Mouse (Mus musculus) cerebellum, adult 11-12 months (tissue): ENCODE data around the gene Fam214b.

ENCODE experiments used
- DNase-seq: peaks from one replicate; pipeline ENCODE4 v3.0.0; 2022

Fam214b gene

DNA sequence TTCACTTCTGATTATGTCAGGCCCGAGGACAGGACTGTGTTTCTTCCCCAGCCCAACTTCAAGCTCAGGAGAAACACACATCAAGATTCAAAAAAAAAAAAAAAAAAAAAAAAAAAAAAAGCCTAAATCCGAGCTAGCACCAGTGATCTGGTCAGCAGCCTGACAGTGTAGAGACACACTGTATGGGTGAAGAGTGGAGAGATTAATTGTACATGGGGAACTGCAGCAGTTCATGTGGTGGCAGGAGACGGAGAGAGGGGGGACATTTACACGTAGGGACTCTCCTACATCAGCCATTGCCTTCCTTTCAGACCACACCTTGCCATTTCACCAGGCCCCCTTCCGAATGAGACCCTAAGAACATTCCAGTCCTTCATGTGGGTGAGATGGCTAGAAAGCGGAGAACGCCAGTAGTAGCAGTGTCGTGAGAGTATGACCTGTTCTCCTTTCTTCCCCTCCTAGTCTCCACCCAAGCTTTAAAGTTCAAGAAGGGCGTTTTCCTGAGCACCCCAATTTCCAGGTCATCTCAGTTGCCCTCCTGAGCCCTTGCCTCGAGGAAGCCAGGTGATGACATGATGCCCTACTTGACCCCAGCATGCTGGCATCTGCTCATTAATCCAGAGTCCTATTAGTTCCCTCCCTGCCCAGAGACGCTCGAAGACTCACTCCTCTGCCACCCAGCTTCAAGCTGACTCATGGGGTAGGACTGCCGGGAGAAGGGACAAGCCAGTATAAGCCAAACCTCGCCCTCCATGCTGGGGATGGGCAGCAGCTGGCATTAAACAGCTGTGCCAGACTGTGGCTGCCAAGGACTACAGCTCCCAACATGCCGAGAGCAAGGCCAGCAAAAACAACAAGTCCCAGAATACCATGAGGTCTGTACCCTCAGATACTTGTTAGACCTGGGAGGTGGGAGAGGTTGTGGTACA is 7.2 kb downstream of the Fam214b start:
- peak; percentile 57 for DNase-seq

DNA sequence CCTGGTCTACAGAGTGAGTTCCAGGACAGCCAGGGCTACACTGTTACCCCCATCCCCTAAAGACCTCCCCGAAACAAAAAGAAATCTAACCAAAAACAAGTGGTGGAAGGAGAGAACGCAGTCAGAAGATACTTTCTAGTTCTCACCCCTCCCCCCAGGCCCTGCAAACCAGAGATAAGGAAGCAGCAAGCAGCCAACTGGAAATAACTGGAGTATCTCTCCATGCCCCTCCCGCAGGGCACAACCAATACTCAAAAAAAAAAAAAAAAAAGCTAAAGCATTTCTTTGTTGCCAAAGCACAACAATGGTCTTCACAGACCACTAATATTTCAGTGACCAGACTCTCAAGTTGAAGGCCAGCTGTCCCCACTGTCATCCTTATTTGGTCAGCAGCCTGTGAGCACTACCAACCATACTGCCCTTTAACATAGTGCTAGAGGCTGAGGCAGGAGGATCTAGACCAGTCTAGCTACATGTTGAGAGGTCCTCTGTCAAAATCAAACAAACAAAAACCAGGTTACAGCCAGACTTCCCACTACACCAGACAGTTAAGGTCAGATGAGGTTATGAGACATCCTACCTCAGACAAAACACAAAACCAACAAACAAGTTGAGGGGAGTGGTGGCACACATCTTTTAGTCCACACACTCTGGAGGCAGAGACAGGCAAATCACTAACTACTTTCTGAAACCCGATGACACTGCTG is 8.0 kb downstream of the Fam214b start:
- peak; percentile 18 for DNase-seq

DNA sequence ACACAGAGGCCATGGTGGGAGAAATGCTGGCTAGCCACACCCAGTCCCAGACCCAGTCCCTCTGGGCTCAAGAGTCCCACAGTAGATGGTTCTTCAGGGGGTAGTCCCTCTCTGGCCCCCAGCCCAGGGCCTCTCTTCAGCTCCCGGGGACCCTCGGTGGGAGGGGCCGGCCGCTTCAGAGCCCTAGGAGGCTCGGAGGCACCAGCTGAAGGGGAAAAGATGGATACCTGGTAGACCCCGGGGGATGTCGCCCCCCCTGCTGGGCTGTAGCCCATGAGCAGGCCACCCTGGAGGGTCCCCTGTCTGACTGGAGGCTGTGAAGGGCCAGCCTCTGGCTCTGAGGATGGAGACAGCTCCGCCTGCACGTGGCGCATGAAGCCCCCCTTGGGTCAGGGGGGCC is 9.7 kb downstream of the Fam214b start:
- peak; percentile 64 for DNase-seq

DNA sequence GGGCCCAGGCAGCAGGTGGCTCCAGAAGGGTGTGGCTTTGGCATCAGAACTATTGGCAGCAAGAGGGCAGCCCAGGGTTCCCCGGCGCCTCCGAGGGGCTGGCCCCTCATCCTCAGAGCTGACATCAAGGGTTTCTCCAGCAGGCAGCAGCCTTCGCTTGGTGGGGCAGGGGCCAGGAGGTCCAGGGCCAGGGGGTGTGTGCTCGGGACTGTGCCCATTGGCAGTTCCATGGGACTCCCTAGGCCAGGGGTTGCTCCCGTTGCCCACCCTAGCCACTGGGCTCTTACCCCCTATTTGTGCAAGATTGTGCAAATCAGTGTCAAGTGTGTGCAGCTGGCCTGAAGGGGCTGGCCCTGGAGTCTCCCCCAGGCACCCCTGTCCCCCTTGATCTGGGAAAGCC is 10.2 kb downstream of the Fam214b start:
- DNase-seq: no peak

DNA sequence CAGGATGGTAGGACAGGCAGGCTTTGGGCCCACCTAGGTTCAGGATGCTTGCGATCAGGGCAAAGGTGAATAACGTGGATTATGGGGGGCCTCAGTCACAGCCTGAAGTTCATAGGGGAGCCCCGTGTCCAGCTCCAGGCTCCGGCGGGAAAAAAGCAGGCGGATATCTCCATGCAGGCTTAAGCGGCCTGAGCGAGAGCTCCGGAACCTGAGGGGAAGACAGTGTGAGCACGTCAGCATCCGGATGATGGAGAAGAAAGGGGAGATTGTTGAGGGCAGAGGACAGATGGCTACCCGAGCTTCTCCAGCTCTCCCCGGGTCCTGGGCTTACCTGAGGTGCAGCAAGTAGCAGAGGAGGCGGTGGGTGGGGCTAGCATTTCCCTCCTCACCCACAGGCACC is 12.5 kb downstream of the Fam214b start:
- no peak for DNase-seq

DNA sequence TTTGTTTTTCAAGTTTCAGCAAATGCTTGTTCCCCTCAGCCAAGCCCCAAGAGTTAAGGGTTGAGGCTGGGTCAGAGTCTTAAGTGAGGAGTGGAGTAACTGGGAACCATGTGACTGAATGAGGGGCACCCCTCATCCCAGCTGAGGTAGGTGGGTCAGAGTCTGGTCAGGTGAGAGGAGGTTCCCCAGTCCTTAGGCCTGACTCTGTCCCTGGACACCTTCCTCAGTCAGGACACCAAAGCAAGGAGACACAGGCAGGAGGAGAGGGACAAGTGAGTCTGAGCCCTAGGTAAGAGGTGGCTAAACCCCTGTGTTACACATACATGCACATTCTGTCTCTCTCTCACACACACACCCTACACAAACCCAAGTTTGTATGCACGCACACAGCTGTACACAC is 13.5 kb downstream of the Fam214b start:
- DNase-seq: no peak

DNA sequence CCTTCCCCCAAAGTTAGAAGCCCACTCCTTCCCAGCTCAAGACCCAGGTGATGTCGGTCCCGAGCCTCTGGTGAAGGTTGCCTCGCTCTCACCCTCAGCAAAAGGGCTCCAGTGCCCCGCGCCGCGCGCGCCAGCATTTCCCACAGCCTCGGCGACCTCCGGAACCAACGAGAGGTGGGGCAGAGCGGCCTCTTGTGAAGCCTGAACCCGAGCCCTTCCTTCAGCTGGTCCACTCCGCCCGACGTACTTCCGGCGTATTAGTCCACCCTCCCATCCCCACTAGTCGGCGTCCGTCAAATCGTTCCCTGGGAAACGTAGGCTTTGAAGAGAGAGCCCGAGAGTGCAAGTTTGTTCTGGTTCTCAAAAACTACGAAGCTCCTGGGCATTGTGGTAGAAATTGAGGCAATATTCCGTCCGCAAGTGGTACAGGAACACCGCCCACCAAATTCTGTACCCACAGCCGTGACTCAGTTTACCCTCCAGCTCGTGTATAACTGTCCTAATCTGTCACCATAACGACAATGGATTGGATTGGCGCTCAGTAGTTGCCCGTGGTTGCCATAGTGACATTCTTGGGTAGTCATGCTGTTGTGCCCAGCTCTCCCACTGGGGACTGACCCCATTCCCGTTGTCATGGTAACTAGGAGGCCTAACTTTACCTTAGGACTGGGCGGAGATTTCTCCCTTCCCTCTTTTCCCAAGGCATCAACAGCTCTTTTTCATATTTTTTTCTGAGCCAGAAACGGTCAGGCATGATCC is 14.6 kb downstream of the Fam214b start, which contains the start of gene Stoml2:
Gene Stoml2, minus strand, starts transcription at position 474 of the 759 bp plus-strand sequence.
- DNase-seq: peak; percentile 95

DNA sequence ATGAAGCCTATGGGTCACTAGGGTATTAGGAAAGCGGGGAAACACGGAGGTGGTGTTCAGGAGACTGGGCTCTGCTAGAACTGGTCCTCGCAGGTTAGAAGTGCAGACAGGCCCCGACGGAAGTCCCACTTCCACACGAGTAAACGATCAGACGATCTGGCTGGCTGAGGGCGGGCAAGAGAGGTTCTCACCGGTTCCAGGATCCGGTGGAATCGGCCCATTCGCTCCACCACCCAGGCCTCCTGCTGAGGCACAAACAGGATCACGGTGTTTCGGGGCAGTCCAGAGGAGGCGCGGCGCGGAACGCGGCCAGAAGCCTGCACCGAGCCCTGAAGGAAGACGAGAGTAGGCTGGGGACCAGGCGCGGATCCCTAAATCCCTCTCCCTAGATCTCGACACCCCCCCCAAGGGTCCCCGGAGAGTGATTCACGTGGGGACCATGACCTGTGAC is 15.2 kb downstream of the Fam214b start:
- DNase-seq: no peak

DNA sequence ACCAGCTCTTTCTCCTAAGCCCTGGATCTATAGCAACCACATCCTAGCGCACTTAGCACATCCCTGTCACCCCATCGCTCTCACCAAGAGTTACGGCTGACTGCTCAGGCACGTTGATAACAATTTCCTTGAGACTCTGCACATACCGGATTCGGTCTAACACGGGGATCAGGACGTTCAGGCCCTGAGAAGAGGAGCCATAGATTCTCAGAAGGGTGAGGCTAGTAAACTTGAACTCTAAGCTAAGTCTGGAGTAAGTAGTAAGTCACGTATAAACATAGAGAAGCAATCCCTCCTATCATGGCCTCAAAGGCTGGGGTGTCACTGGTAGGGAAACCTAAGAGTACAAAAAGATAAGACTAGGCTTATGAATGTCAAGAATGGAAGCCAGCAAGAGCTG is 15.7 kb downstream of the Fam214b start:
- DNase-seq: no peak

DNA sequence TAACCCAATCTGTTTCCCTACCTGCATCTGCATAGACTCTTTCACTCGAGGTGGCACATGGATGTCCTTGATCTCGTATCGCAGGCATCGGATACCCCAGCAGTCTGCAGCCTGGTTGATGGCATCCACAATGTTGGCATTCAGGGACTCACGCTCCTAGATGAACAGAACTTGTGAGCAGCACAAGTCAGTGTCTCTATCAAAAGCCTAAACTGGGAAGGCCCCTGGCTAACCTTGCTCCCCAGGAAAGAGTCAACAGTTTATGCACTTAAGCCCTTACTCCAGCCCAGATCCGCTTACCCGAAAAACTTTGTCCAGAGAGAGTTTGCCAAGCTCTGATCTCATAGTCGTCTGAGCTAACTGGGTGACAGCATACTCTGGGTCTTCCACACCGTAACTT is 16.3 kb downstream of the Fam214b start:
- no peak for DNase-seq

DNA sequence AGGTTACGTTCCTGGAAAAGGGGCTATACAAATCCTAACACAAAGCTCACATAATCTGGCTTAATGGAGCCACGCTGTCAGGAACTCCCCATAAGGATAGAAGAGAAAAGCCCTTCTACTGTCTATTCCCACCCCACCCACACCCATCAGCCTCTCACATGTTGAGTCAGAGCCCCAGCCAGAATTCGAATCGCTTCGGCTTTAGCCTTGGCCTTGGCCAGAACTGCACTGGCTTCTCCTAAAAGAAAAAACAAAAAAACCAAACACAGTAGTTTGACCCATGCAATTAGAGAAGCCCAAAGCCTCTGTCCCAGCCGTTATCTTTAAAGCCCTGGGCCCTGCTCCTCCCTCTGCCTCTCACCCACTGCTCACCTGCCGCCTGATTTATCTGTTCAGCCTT is 16.9 kb downstream of the Fam214b start:
- DNase-seq: no peak

DNA sequence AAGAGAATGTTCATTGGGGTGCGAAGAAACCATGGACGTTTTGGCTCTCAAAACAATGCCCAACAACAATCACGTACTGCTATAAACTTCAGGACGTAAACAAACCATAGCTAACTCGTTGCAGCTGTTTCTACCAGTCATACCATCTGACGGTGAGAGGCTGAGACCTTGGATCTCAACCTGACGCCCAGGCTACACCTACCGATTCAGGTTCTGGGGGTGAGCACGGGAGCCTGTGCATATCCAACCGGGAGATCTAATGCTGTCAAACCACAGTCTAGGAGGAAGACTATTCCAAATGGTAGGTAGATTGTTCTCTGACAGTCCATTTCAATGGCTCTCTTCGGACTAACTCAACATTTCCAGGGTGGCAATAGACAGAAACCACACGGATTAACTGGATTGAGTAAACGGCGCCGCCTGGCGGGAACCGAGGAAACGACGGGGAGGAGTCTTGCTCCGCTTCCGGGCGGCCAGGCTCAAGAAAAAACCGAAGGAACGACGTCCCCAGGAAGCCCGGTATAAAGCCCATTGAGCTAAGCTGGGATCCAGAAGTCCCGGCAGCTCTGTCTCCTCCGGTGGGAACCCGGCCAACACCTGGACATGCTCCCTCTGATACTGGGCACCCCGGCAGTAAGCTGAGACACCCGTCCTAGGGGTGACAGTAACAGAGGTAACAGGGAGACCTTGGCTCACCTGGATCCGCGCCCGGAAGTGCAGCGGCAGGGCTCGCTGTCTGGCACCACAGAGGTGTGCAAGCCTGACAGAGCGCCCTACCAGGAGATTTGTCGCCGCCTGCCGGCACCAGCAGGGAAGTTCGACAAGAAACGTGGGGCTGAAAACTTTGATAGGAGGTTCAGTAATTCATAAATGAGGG is 20.7 kb downstream of the Fam214b start, which contains the start of gene Pigo:
Gene Pigo, minus strand, starts transcription at position 736 of the 877 bp plus-strand sequence.
- peak; percentile 97 for DNase-seq

DNA sequence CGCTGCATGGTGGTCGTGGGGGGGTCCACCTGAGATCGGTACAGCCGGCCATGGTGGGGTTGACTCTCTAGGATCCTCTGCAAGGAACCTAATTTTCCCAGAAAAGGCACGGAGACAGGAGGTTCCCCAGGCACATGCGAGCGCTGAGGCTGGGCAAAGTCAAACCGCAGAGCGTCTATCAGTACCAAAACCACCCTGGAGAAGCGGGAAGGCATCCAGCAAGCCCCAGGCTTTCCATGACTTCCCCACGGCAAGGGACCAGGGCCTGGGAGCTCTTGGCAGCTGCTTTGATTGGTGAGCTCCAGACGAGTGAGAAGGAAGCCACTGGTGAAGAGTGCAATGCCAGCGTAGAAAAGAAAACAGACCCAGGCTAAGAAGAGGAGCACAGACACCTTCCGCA is 21.3 kb downstream of the Fam214b start:
- DNase-seq: no peak

DNA sequence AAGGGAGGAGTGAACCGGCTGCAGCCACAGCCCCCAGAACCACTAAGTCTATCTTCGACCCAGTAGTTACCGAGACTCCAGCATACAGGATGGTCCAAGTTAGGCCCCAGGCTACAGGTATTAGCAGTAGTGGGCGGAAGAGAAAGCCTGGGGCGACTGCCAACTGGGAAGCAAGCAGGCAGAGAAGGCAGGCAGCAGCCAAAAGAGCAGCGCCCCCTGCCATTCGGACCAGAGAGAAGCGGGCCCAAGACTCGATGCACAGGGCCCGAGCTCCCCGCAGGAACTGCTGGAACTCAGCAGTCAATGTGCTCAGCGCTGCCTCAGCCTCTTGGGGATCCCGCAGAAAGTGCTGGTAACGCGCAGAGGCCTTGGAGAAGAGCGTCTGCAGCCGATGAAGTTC is 24.7 kb downstream of the Fam214b start:
- DNase-seq: no peak

DNA sequence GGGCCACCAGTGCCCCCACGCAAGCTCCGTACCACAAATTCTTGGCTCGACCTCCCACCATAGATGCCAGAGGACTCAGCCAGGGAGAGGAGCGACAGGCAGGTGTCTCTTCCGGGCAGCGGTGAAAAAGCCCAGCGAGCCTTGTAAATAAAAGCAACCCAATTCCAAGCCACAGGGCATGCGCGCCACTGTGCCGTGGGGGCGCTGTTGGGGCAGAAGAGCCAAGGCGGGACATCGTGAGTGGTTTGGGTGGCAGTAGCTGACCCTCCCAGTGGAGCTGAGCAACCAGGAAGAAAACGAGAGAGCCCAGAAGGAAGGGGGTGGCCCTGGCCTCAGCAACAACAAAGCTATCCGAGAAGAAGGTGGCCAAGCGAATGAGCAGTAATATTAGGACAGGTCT is 25.1 kb downstream of the Fam214b start:
- no peak for DNase-seq

DNA sequence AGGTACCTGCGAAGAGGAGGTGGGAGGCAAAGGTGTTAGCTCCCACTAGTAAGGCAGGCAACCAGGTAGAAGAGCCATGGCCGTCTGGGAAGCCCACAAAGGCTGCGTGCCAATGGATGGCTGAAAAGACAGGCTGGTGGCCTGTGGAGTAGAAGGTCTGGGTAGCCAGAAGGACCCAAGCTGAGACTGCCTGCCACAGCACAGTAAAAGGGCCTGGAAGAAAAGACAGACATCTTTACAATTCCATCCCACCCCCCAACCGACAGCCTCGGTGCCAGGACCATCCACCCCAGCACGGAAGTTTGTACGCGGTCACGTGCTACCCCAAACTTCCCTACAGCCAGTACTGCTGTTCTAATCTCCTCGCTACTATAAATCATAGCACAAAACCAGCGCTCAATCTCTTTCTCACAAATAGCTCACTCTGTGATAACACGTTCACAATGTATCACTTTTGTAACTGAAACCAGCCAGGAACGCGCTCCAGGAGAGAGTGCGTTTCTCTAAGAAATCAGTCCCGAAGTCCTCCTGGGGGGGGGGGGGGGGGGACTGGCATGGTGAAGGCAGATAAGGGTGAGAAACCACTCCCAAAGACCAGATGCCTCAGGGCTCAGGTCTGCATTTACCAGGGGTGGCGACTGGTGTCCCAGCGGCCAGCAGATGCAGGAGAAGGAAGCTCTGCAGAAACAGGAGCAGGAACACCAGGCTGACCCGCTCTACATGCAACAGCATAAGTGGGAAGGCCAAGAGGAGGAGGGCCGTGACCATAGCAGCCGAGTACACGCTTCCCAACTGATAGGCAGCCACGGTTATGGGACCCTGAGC is 26.2 kb downstream of the Fam214b start:
- no peak for DNase-seq

DNA sequence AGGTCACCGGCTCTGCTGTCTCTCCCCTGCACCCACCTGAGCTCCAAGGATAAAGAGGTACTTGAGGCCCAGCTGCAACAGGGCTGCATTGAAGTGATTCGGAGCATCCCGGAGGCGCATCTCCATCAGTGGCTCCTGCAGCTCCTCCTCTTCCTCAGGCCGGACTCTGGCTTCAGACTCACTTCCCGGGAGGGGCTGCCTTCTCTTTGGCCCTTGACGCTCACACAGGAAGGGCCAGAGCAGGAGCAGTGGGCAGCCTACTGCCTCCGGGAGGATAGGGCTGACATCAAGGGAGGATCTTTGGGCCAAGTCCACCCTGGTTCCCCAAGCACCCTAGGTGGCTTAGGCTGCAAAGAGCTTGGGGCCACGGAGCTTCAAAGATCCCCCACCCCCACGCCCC is 26.8 kb downstream of the Fam214b start:
- DNase-seq: no peak

DNA sequence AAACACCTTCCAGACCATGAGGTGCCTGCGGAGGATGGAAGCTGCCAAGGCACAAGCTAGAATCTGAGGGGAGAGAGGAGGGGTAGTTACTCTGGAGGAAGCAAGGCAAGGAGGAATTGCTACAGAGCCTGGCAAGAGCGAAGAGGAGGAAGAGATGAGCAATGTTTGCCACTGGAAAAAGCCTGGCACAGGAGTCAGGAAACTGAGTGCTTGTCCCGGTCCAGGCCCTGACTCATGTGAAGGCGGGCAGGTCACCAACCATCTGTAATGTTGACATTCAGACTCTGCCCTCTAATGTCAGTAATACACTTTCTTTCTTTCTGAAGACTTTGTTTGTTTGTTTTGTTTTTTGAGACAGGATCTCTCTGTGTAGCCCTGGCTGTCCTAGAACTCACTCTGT is 27.9 kb downstream of the Fam214b start:
- DNase-seq: no peak

DNA sequence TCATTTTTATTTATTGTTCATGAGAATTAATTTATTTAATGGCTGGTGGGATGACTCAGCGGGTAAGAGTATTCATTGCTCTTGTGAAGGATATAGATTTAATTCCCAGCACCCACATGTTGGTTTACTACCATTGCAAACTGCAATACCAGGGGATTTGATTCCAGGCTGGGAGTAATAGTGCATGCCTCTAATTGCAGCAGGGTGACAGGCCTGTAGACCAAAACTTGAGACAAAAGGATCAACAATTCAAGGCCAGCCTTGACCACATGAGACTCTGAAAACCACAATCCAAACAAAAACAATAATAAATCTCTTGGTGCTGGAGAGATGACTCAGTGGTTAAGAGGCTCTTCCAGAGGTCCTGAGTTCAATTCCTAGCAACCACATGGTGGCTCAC is 33.9 kb downstream of the Fam214b start:
- DNase-seq: no peak

DNA sequence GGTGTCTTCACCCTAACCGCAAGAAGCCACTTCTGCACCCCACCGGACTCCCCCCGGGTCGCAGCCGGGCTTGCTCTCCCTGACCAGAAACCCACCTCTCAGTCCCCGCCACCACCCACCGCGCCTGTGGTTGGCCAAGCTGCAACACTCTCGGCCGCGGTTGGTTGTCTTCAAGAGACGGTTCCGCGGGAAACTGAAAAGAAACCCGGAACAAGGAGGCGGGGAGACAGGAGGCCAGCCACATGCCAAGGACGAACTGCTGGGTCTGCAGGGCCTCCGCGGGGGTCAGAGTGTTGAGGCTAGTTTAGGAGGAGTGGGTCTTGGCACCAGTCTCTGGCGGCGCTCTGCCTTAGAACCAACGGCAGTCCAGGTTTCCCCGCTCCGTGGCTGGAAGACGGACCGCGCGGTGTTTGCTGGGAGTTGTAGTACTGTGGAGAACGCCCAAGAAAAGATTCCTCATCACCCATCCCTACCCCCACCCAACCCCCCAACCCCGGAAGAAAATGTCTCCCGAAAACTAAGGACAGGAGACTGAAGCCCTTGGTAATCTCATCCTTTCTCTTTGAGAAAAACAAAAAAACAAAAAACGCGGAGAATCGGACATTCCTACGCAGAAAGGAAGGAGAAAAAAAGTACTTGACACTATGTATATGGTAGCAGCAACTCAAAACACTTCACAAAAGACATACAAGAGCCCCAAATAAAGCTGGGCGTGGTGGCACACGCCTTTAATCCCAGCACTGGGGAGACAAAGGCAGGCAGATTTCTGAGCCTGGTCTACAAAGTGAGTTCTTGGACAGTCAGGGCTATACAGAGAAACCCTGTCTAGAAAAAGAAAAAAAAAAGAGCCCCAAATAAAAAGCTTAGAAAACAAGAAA is 35.6 kb downstream of the Fam214b start, which contains the start of gene Fancg:
Gene Fancg, minus strand, starts transcription at position 346 of the 878 bp plus-strand sequence.
- DNase-seq: peak; percentile 79
